Mouse (Mus musculus) spleen, embryonic (tissue): ENCODE results near the gene Magi1.

Source experiments
- CTCF ChIA-PET: fragments of 350-600 bp; sonication (Branson Sonifier 250); formaldehyde crosslinking; loops from one replicate; lab custom pipeline; 2022; lab: Charles Lee

Magi1 gene

GRCm38 (mm10) chr6:93996841-93997485, 286.8 kb downstream of the Magi1 start:
- CTCF ChIA-PET: no interaction called here

GRCm38 (mm10) chr6:93987561-93987960, 296.2 kb downstream of the Magi1 start:
- CTCF ChIA-PET: no interaction called here

- CTCF ChIA-PET: no interaction called here
Measured at GRCm38 (mm10) chr6:93985111-93985510, 298.6 kb downstream of the Magi1 start.

- CTCF ChIA-PET: no interaction called here
Measured at GRCm38 (mm10) chr6:93983551-93983950, 300.2 kb downstream of the Magi1 start.

GRCm38 (mm10) chr6:93981211-93981610, 302.5 kb downstream of the Magi1 start:
- CTCF ChIA-PET: no interaction called here

GRCm38 (mm10) chr6:93979241-93979640, 304.5 kb downstream of the Magi1 start:
- CTCF ChIA-PET: no interaction called here

GRCm38 (mm10) chr6:93968721-93969120, 315.0 kb downstream of the Magi1 start:
- CTCF ChIA-PET: no interaction called here

- CTCF ChIA-PET: no interaction called here
Measured at GRCm38 (mm10) chr6:93962757-93963336, 320.9 kb downstream of the Magi1 start.

- CTCF ChIA-PET: no interaction called here
Measured at GRCm38 (mm10) chr6:93961782-93962181, 321.9 kb downstream of the Magi1 start.

- CTCF ChIA-PET: no interaction called here
Measured at GRCm38 (mm10) chr6:93957172-93957571, 326.5 kb downstream of the Magi1 start.

- CTCF ChIA-PET: no interaction called here
Measured at GRCm38 (mm10) chr6:93946612-93947011, 337.1 kb downstream of the Magi1 start.

GRCm38 (mm10) chr6:93936359-93936758, 347.4 kb downstream of the Magi1 start:
- CTCF ChIA-PET: no interaction called here

GRCm38 (mm10) chr6:93935793-93936192, 347.9 kb downstream of the Magi1 start:
- CTCF ChIA-PET: no interaction called here

GRCm38 (mm10) chr6:93934700-93935099, 349.0 kb downstream of the Magi1 start:
- CTCF ChIA-PET: no interaction called here

GRCm38 (mm10) chr6:93924568-93924967, 359.1 kb downstream of the Magi1 start:
- CTCF ChIA-PET: no interaction called here

GRCm38 (mm10) chr6:93923972-93924371, 359.7 kb downstream of the Magi1 start:
- CTCF ChIA-PET: no interaction called here

GRCm38 (mm10) chr6:93923351-93923750, 360.4 kb downstream of the Magi1 start:
- CTCF ChIA-PET: no interaction called here

GRCm38 (mm10) chr6:93922931-93923330, 360.8 kb downstream of the Magi1 start:
- CTCF ChIA-PET: no interaction called here

GRCm38 (mm10) chr6:93913226-93913861, 370.4 kb downstream of the Magi1 start:
- CTCF ChIA-PET: no interaction called here

GRCm38 (mm10) chr6:93912582-93913225, 371.0 kb downstream of the Magi1 start:
- CTCF ChIA-PET: no interaction called here

GRCm38 (mm10) chr6:93912003-93912581, 371.6 kb downstream of the Magi1 start:
- CTCF ChIA-PET: no interaction called here

GRCm38 (mm10) chr6:93911420-93911819, 372.3 kb downstream of the Magi1 start:
- CTCF ChIA-PET: no interaction called here
